Mouse (Mus musculus): ENCODE results near the gene Mars. TPM values are rescaled to one million over a fixed set of nuclear protein-coding genes. Genes with fewer than 3 reads are reported as not detected.

The Mars gene
- polyA plus RNA-seq, 1 experiment from 2014 or later, result 132 TPM

DNA sequence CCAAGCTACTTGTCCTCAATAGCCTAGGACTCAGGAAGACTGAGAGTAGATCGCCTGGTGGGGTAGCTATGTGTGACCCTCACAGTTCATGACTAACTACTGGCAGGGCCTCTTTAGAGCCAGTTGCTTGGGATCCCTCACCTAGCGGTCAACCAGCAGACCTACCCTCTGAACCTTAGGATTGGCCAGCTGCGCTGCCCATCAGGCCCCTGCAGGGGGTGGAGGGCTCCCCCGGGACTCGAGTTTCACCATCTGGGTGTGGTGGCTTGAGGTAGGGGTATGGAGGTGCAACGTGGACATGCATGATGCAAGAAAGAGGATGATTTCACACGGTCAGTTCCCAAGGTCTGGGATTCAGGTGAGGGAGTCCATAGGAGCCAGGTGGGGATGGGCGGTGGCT lies 40.1 kb upstream of the Mars start:
- H3K9ac ChIP-seq, result no peak overlapping the region
- no peak for TF ChIP-seq CTCF (IDR thresholded peaks at IDR 0.05; ENCODE audit: low read depth)
- no peak overlapping the region for H3K27ac ChIP-seq (ENCODE audit: low read depth)
- H3K36me3 ChIP-seq (ENCODE audit: insufficient read depth), result no peaks in the 10 kb centered on the region
- H3K4me3 ChIP-seq (ENCODE audit: low read depth, low read length), result no peak overlapping the region
- H3K4me2 ChIP-seq, result no peak overlapping the region
- WGBS, result 67% methylated on average over 8 of the region's 8 CpGs
- no peaks in the 10 kb centered on the region for H3K9me3 ChIP-seq (ENCODE audit: low read depth, low read length)
- ATAC-seq (ENCODE audit: insufficient read depth), result no peak
- H3K4me1 ChIP-seq (ENCODE audit: insufficient read depth), result no peaks in the 10 kb centered on the region
- no peak for DNase-seq
- no peaks in the 10 kb centered on the region for H3K27me3 ChIP-seq (ENCODE audit: insufficient read depth, low read length)

- WGBS, result 79% methylated on average over 8 of the region's 8 CpGs
- H3K9ac ChIP-seq, result no peak overlapping the region
- TF ChIP-seq CTCF (IDR thresholded peaks at IDR 0.05; ENCODE audit: low read depth), result no peak; the same call in 1 of the 2 replicates
- H3K36me3 ChIP-seq (ENCODE audit: insufficient read depth), result no peaks in the 10 kb centered on the region
- DNase-seq, result no peak
- H3K27ac ChIP-seq (ENCODE audit: low read depth), result no peak overlapping the region
- no peak for ATAC-seq (ENCODE audit: insufficient read depth)
- H3K4me1 ChIP-seq (ENCODE audit: insufficient read depth), result no peaks in the 10 kb centered on the region
- H3K4me2 ChIP-seq, result peak overlapping the region; percentile 55
- no peaks in the 10 kb centered on the region for H3K9me3 ChIP-seq (ENCODE audit: low read depth, low read length)
- no peak overlapping the region for H3K4me3 ChIP-seq (ENCODE audit: low read depth, low read length)
- no peaks in the 10 kb centered on the region for H3K27me3 ChIP-seq (ENCODE audit: insufficient read depth, low read length)
These were observed 39.7 kb upstream of the Mars start for GRCm38 (mm10) chr10:127351285-127351595.

GRCm38 (mm10) chr10:127350594-127351284 lies 39.2 kb upstream of the Mars start:
- ATAC-seq (ENCODE audit: insufficient read depth), result peak; percentile 82

GRCm38 (mm10) chr10:127349810-127350209 lies 38.2 kb upstream of the Mars start:
- no peak for TF ChIP-seq CTCF (IDR thresholded peaks at IDR 0.05; ENCODE audit: low read depth)
- WGBS, result 72% methylated on average over 8 of the region's 8 CpGs
- no peaks in the 10 kb centered on the region for H3K27me3 ChIP-seq (ENCODE audit: insufficient read depth, low read length)
- no peak; the same call in 1 of the 2 replicates for ATAC-seq (ENCODE audit: insufficient read depth)
- no peak overlapping the region for H3K27ac ChIP-seq (ENCODE audit: low read depth)
- H3K36me3 ChIP-seq (ENCODE audit: insufficient read depth), result no peaks in the 10 kb centered on the region
- no peak for DNase-seq
- H3K4me1 ChIP-seq (ENCODE audit: insufficient read depth), result no peaks in the 10 kb centered on the region
- H3K4me2 ChIP-seq, result no peak overlapping the region
- H3K9me3 ChIP-seq (ENCODE audit: low read depth, low read length), result no peaks in the 10 kb centered on the region
- no peak overlapping the region for H3K4me3 ChIP-seq (ENCODE audit: low read depth, low read length)
- H3K9ac ChIP-seq, result no peak overlapping the region

More at GRCm38 (mm10) chr10:127350594-127351284, 39.2 kb upstream of the Mars start:
- DNase-seq, result peak; percentile 89
- peak overlapping the region; percentile 55 for H3K4me2 ChIP-seq
- H3K4me3 ChIP-seq (ENCODE audit: low read depth, low read length), result peak overlapping the region; percentile 17; the same call in 1 of the 2 replicates
- H3K9me3 ChIP-seq (ENCODE audit: low read depth, low read length), result no peaks in the 10 kb centered on the region
- TF ChIP-seq CTCF (IDR thresholded peaks at IDR 0.05; ENCODE audit: low read depth), result peak; percentile 92
- no peak overlapping the region for H3K27ac ChIP-seq (ENCODE audit: low read depth)
- no peaks in the 10 kb centered on the region for H3K36me3 ChIP-seq (ENCODE audit: insufficient read depth)
- 8% methylated on average over 24 of the region's 24 CpGs for WGBS
- no peaks in the 10 kb centered on the region for H3K4me1 ChIP-seq (ENCODE audit: insufficient read depth)
- no peaks in the 10 kb centered on the region for H3K27me3 ChIP-seq (ENCODE audit: insufficient read depth, low read length)
- 0 out of 2 replicates have a peak overlapping the region, but pooled peaks have one; percentile 34 for H3K9ac ChIP-seq

- Histone ChIP-seq H3K9me3 (ENCODE audit: low read depth, low read length) (no peaks in the 10 kb centered on the region), H3K36me3 (ENCODE audit: insufficient read depth) (no peaks in the 10 kb centered on the region), H3K4me3 (ENCODE audit: low read depth, low read length) (no peak overlapping the region), H3K27me3 (ENCODE audit: insufficient read depth, low read length) (no peaks in the 10 kb centered on the region), H3K4me2 (no peak overlapping the region), H3K4me1 (ENCODE audit: insufficient read depth) (no peaks in the 10 kb centered on the region), H3K27ac (ENCODE audit: low read depth) (no peak overlapping the region), H3K9ac (no peak overlapping the region)
- TF ChIP-seq CTCF (IDR thresholded peaks at IDR 0.05; ENCODE audit: low read depth), result peak; percentile 24
- DNase-seq, result peak; percentile 42
- ATAC-seq (ENCODE audit: insufficient read depth), result no peak
- WGBS, result 69% methylated on average over 4 of the region's 4 CpGs
These were observed 37.4 kb upstream of the Mars start for GRCm38 (mm10) chr10:127348957-127349356.

GRCm38 (mm10) chr10:127346173-127346572 lies 34.6 kb upstream of the Mars start:
- H3K9ac ChIP-seq, result no peak overlapping the region
- TF ChIP-seq CTCF (IDR thresholded peaks at IDR 0.05; ENCODE audit: low read depth), result no peak
- H3K9me3 ChIP-seq (ENCODE audit: low read depth, low read length), result no peaks in the 10 kb centered on the region
- ATAC-seq (ENCODE audit: insufficient read depth) (no peak), DNase-seq (peak; percentile 59)
- H3K4me3 ChIP-seq (ENCODE audit: low read depth, low read length), result no peak overlapping the region
- no peaks in the 10 kb centered on the region for H3K36me3 ChIP-seq (ENCODE audit: insufficient read depth)
- 65% methylated on average over 3 of the region's 3 CpGs for WGBS
- no peaks in the 10 kb centered on the region for H3K4me1 ChIP-seq (ENCODE audit: insufficient read depth)
- peaks cover 4% of the 10 kb centered on the region; the same call in 1 of the 2 replicates for H3K27me3 ChIP-seq (ENCODE audit: insufficient read depth, low read length)
- no peak overlapping the region for H3K27ac ChIP-seq (ENCODE audit: low read depth)
- no peak overlapping the region for H3K4me2 ChIP-seq

- TF ChIP-seq CTCF (IDR thresholded peaks at IDR 0.05; ENCODE audit: low read depth), result no peak
- DNase-seq (no peak), ATAC-seq (ENCODE audit: insufficient read depth) (no peak)
- H3K27me3 ChIP-seq (ENCODE audit: insufficient read depth, low read length), result peaks cover 15% of the 10 kb centered on the region; the same call in 1 of the 2 replicates
- 61% methylated on average over 3 of the region's 3 CpGs for WGBS
- no peak overlapping the region for H3K9ac ChIP-seq
- no peaks in the 10 kb centered on the region for H3K4me1 ChIP-seq (ENCODE audit: insufficient read depth)
- no peaks in the 10 kb centered on the region for H3K9me3 ChIP-seq (ENCODE audit: low read depth, low read length)
- 0 out of 2 replicates have a peak, but pooled peaks cover 3% of the 10 kb centered on the region for H3K36me3 ChIP-seq (ENCODE audit: insufficient read depth)
- no peak overlapping the region for H3K4me2 ChIP-seq
- H3K4me3 ChIP-seq (ENCODE audit: low read depth, low read length), result no peak overlapping the region
- H3K27ac ChIP-seq (ENCODE audit: low read depth), result no peak overlapping the region
These were observed 31.4 kb upstream of the Mars start for GRCm38 (mm10) chr10:127343029-127343428.
